Mouse (Mus musculus): ENCODE measurements around the gene Trappc1. TPM values are rescaled to one million over a fixed set of nuclear protein-coding genes. Genes with fewer than 3 reads are reported as not detected.

The Trappc1 gene
- total and polyA plus RNA-seq, 3 experiments, result 85.4 to 124 (median 102) TPM

- Histone ChIP-seq H3K79me2 (replicated peaks; ENCODE audit: control insufficient read depth, extremely low read depth, insufficient read depth, poor library complexity, severe bottlenecking) (no peaks in the 10 kb centered on the region), H3K4me3 (replicated peaks in 1 of 3; ENCODE audit: low read depth in 2 of 3, low read length in 2 of 3, poor library complexity in 1 of 3) (no peak overlapping the region), H3K27me3 (replicated peaks) (peaks cover 10% of the 10 kb centered on the region), H3K27ac (ENCODE audit: insufficient read depth, low read depth) (no peak overlapping the region), H3K4me1 (ENCODE audit: control insufficient read depth in 1 of 2, insufficient read depth in 2 of 2) (peaks cover 3 to 20% of the 10 kb centered on the region in 2 experiments; a peak in 2 of 4 replicates), H3K9me3 (replicated peaks; ENCODE audit: low read length) (no peaks in the 10 kb centered on the region), H3K36me3 (replicated peaks in 1 of 2; ENCODE audit: control insufficient read depth in 1 of 2, insufficient read depth in 1 of 2, low read length in 1 of 2) (no peaks in the 10 kb centered on the region), H3K4me2 (ENCODE audit: insufficient read depth, low read depth, poor library complexity, severe bottlenecking) (0 out of 2 replicates have a peak overlapping the region, but pooled peaks have one; percentile 4), H3K9ac (ENCODE audit: insufficient read depth, low read depth) (no peak overlapping the region)
- in situ Hi-C loops (cut with MboI; ENCODE audit: low pct_ligation_motif_present, low pct_unique_long_range_greater_than_20kb, low sequenced_read_pairs), result no loop called here
- dilution Hi-C loops (cut with MboI; ENCODE audit: extremely low pct_ligation_motif_present, extremely low pct_unique_long_range_greater_than_20kb, low sequenced_read_pairs), result no loop called here
- TF ChIP-seq MEF2A (IDR thresholded peaks at IDR 0.05; ENCODE audit: borderline replicate concordance, low read depth, low read length), result no peak
- TF ChIP-seq SIN3A (IDR thresholded peaks at IDR 0.05; ENCODE audit: low read length), result peak; percentile 24; the same call in 1 of the 2 replicates
- TF ChIP-seq RAD21 (IDR thresholded peaks at IDR 0.05; ENCODE audit: low read depth, low read length), result peak; percentile 30
- peak; percentile 45; the same call in 1 of the 2 replicates for TF ChIP-seq TCF12 (IDR thresholded peaks at IDR 0.05; ENCODE audit: low read depth, low read length)
- peak; percentile 75 for TF ChIP-seq EP300 (IDR thresholded peaks at IDR 0.05; ENCODE audit: low read length)
- peak; percentile 53 for TF ChIP-seq SMC3 (IDR thresholded peaks at IDR 0.05; ENCODE audit: low read depth, low read length)
- TF ChIP-seq ZC3H11A (IDR thresholded peaks at IDR 0.05; ENCODE audit: low read depth, low read length), result no peak
- no peak for TF ChIP-seq E2F4 (IDR thresholded peaks at IDR 0.05; ENCODE audit: insufficient replicate concordance, low read depth, low read length)
- peak; percentile 23; the same call in 1 of the 2 replicates for TF ChIP-seq IRF4 (IDR thresholded peaks at IDR 0.05; ENCODE audit: low read depth, low read length)
- peak; percentile 51 for TF ChIP-seq BHLHE40 (IDR thresholded peaks at IDR 0.05; ENCODE audit: low read depth, low read length)
- TF ChIP-seq CTCF (conservative IDR thresholded peaks at IDR 0.05 in 1 of 2, IDR thresholded peaks at IDR 0.05 in 1 of 2; ENCODE audit: low read depth in 2 of 2, low read length in 2 of 2), result peak in 1 of 2 experiments; percentile 54; a peak in 2 of 4 replicates
- DNase-seq (ENCODE audit: extremely low read depth), result no peak
Measured at GRCm38 (mm10) chr11:69277267-69277666, 46.5 kb upstream of the Trappc1 start.

- Histone ChIP-seq H3K4me2 (ENCODE audit: insufficient read depth, low read depth, poor library complexity, severe bottlenecking) (no peak overlapping the region), H3K79me2 (replicated peaks; ENCODE audit: control insufficient read depth, extremely low read depth, insufficient read depth, poor library complexity, severe bottlenecking) (no peaks in the 10 kb centered on the region), H3K36me3 (replicated peaks in 1 of 2; ENCODE audit: control insufficient read depth in 1 of 2, insufficient read depth in 1 of 2, low read length in 1 of 2) (peaks cover 0 to 12% of the 10 kb centered on the region in 2 experiments), H3K9me3 (replicated peaks; ENCODE audit: low read length) (peaks cover 9% of the 10 kb centered on the region), H3K9ac (ENCODE audit: insufficient read depth, low read depth) (no peak overlapping the region), H3K27ac (ENCODE audit: insufficient read depth, low read depth) (no peak overlapping the region), H3K4me1 (ENCODE audit: control insufficient read depth in 1 of 2, insufficient read depth in 2 of 2) (no peaks in the 10 kb centered on the region), H3K4me3 (replicated peaks in 1 of 3; ENCODE audit: low read depth in 2 of 3, low read length in 2 of 3, poor library complexity in 1 of 3) (no peak overlapping the region), H3K27me3 (replicated peaks) (no peaks in the 10 kb centered on the region)
- in situ Hi-C loops (cut with MboI; ENCODE audit: low pct_ligation_motif_present, low pct_unique_long_range_greater_than_20kb, low sequenced_read_pairs), result no loop called here
- TF ChIP-seq MAX (IDR thresholded peaks at IDR 0.05; ENCODE audit: low read length), result no peak
- no peak for TF ChIP-seq SIN3A (IDR thresholded peaks at IDR 0.05; ENCODE audit: low read length)
- TF ChIP-seq BHLHE40 (IDR thresholded peaks at IDR 0.05; ENCODE audit: low read depth, low read length), result no peak
- no peak for TF ChIP-seq JUND (conservative IDR thresholded peaks at IDR 0.05; ENCODE audit: low read depth, low read length)
- TF ChIP-seq MYC (IDR thresholded peaks at IDR 0.05; ENCODE audit: low read depth, low read length), result no peak
- TF ChIP-seq CHD1 (IDR thresholded peaks at IDR 0.05; ENCODE audit: low read depth, low read length), result no peak
- no peak for TF ChIP-seq TBP (conservative IDR thresholded peaks at IDR 0.05; ENCODE audit: low read depth, low read length)
- no peak for TF ChIP-seq POLR2A (IDR thresholded peaks at IDR 0.05; ENCODE audit: low read depth, low read length)
- no peak for TF ChIP-seq ETS1 (conservative IDR thresholded peaks at IDR 0.05; ENCODE audit: low read depth, low read length)
- TF ChIP-seq UBTF (IDR thresholded peaks at IDR 0.05; ENCODE audit: low read depth, low read length), result no peak
- no peak for TF ChIP-seq PAX5 (IDR thresholded peaks at IDR 0.05; ENCODE audit: low read length)
- no peak for TF ChIP-seq ZMIZ1 (IDR thresholded peaks at IDR 0.05; ENCODE audit: low read depth, low read length)
- TF ChIP-seq NELFE (IDR thresholded peaks at IDR 0.05; ENCODE audit: low read depth, low read length), result no peak
- no peak for TF ChIP-seq KAT2A (IDR thresholded peaks at IDR 0.05; ENCODE audit: insufficient replicate concordance, low read length)
- no peak for TF ChIP-seq MXI1 (IDR thresholded peaks at IDR 0.05; ENCODE audit: low read depth, low read length)
- no peak for TF ChIP-seq USF1 (IDR thresholded peaks at IDR 0.05; ENCODE audit: low read depth, low read length)
- no peak for DNase-seq (ENCODE audit: extremely low read depth)
- dilution Hi-C loops (cut with MboI; ENCODE audit: extremely low pct_ligation_motif_present, extremely low pct_unique_long_range_greater_than_20kb, low sequenced_read_pairs), result no loop called here
Measured at GRCm38 (mm10) chr11:69291111-69291510, 32.7 kb upstream of the Trappc1 start.

Data from CH12.LX (cell line).